Mouse (Mus musculus) stomach, embryonic 14.5 days (tissue): ENCODE data around the gene Twf2. TPM values are rescaled to one million over a fixed set of nuclear protein-coding genes. Genes with fewer than 3 reads are reported as not detected.

Experiments used
- ATAC-seq: fragments of 200-750 bp; cut with Nextera tagmentation; 2 replicates; pipeline ENCODE4 v1.8.0; 2017; ENCODE audit warnings: low read depth, moderate TSS enrichment; ENCODE audit not compliant: insufficient number of reproducible peaks, insufficient read depth, low FRiP score
- H3K27ac ChIP-seq: fragments of 300-500 bp; sonication (generic); 2 replicates; pipeline ENCODE4 v1.5.1; 2014; ENCODE audit warnings: mild to moderate bottlenecking, low read length, moderate library complexity, mixed read lengths
- H3K27me3 ChIP-seq: fragments of 300-500 bp; sonication (generic); 2 replicates; pipeline ENCODE4 v1.6.1; 2014; ENCODE audit warnings: low read length, control low read depth, mixed read lengths; ENCODE audit not compliant: control insufficient read depth, insufficient read depth
- H3K36me3 ChIP-seq: fragments of 300-500 bp; sonication (generic); 2 replicates; pipeline ENCODE4 v1.6.1; 2014; ENCODE audit warnings: mild to moderate bottlenecking, control low read depth, low read length, moderate library complexity, mixed read lengths; ENCODE audit not compliant: control insufficient read depth, insufficient read depth
- H3K4me1 ChIP-seq: fragments of 300-500 bp; sonication (generic); 2 replicates; pipeline ENCODE4 v1.6.1; 2014; ENCODE audit warnings: low read length, control low read depth, mixed read lengths; ENCODE audit not compliant: control insufficient read depth, insufficient read depth
- H3K4me2 ChIP-seq: fragments of 300-500 bp; sonication (generic); replicated peaks from 2 replicates; pipeline ENCODE4 v1.6.1; 2014; ENCODE audit warnings: low read depth, low read length, control low read depth
- H3K4me3 ChIP-seq: fragments of 300-500 bp; sonication (generic); 2 replicates; pipeline ENCODE4 v1.5.1; 2014; ENCODE audit warnings: low read depth, low read length, control low read depth
- H3K9ac ChIP-seq: fragments of 300-500 bp; sonication (generic); replicated peaks from 2 replicates; pipeline ENCODE4 v1.6.1; 2014; ENCODE audit warnings: low read depth, mild to moderate bottlenecking, control low read depth, low read length, moderate library complexity, mixed read lengths
- H3K9me3 ChIP-seq: fragments of 300-500 bp; sonication (generic); 2 replicates; pipeline ENCODE4 v1.6.1; 2016; ENCODE audit warnings: low read depth, low read length, control low read depth; ENCODE audit not compliant: control insufficient read depth
- WGBS: fragments of 180-500 bp; shearing (Covaris S2); extraction: QIAGEN DNeasy Blood & Tissue Kit; methylation state at CpG from one replicate; pipeline ENCODE4 v1.1.7; 2014; 5-methylcytosine and 5-hydroxymethylcytosine counted together
- polyA plus RNA-seq: library from polyadenylated mRNA; unstranded; fragments of >200 nt; fragmentation: Nextera tagmentation; extraction: Ambion mirVana; gene quantifications from 2 replicates; pipeline ENCODE4 v1.2.1, GENCODE M21; 2014

Gene Twf2
- 67.7 and 69.3 TPM in 2 replicates for polyA plus RNA-seq

- WGBS = 1% methylated on average over 57 of the region's 61 CpGs
- peak within 1 kb of the TSS; percentile 67 for H3K27ac ChIP-seq
Observed at GRCm38 (mm10) chr9:106202819-106203636, at the start of gene Twf2. Gene Twf2 (plus strand): TSS chr9:106203108.

GRCm38 (mm10) chr9:106154106-106154505 lies 48.8 kb upstream of the Twf2 start:
- H3K9me3 ChIP-seq = no peaks in the 10 kb centered on the region

More at GRCm38 (mm10) chr9:106202819-106203636, at the start of gene Twf2:
- Histone ChIP-seq H3K4me1 (peaks cover 24% of the 10 kb centered on the region), H3K36me3 (peaks cover 2% of the 10 kb centered on the region), H3K4me3 (peak within 1 kb of the TSS; percentile 71), H3K27me3 (no peaks in the 10 kb centered on the region), H3K4me2 (peak within 1 kb of the TSS; percentile 57), H3K9ac (peak within 1 kb of the TSS; percentile 65), H3K9me3 (no peaks in the 10 kb centered on the region)
- peak; percentile 88 for ATAC-seq

GRCm38 (mm10) chr9:106156419-106156818 lies 46.5 kb upstream of the Twf2 start:
- H3K4me3 ChIP-seq = no peak overlapping the region
- no peak; the same call in 1 of the 2 replicates for ATAC-seq
- H3K9ac ChIP-seq = no peak overlapping the region
- 36% methylated on average over 5 of the region's 5 CpGs for WGBS
- H3K9me3 ChIP-seq = no peaks in the 10 kb centered on the region
- no peaks in the 10 kb centered on the region for H3K36me3 ChIP-seq
- no peaks in the 10 kb centered on the region for H3K4me1 ChIP-seq
- H3K27me3 ChIP-seq = no peaks in the 10 kb centered on the region
- no peak overlapping the region for H3K4me2 ChIP-seq
- no peak overlapping the region for H3K27ac ChIP-seq

More at GRCm38 (mm10) chr9:106154106-106154505, 48.8 kb upstream of the Twf2 start:
- Histone ChIP-seq H3K27me3 (no peaks in the 10 kb centered on the region), H3K9ac (no peak overlapping the region), H3K27ac (no peak overlapping the region), H3K4me1 (no peaks in the 10 kb centered on the region), H3K4me2 (no peak overlapping the region), H3K36me3 (no peaks in the 10 kb centered on the region), H3K4me3 (no peak overlapping the region)
- ATAC-seq = no peak
- 86% methylated on average over 9 of the region's 9 CpGs for WGBS

GRCm38 (mm10) chr9:106156921-106157622 lies 45.8 kb upstream of the Twf2 start:
- Histone ChIP-seq H3K27ac (no peak overlapping the region), H3K4me3 (no peak overlapping the region), H3K9me3 (no peaks in the 10 kb centered on the region), H3K4me2 (no peak overlapping the region), H3K36me3 (no peaks in the 10 kb centered on the region), H3K9ac (no peak overlapping the region), H3K4me1 (no peaks in the 10 kb centered on the region), H3K27me3 (no peaks in the 10 kb centered on the region)
- WGBS = 77% methylated on average over 21 of the region's 21 CpGs
- no peak for ATAC-seq

GRCm38 (mm10) chr9:106157623-106157925 lies 45.3 kb upstream of the Twf2 start:
- Histone ChIP-seq H3K4me3 (no peak overlapping the region), H3K27me3 (no peaks in the 10 kb centered on the region), H3K4me2 (no peak overlapping the region), H3K4me1 (no peaks in the 10 kb centered on the region), H3K36me3 (no peaks in the 10 kb centered on the region), H3K9ac (no peak overlapping the region), H3K9me3 (no peaks in the 10 kb centered on the region), H3K27ac (no peak overlapping the region)
- ATAC-seq = no peak
- WGBS = 80% methylated on average over 10 of the region's 10 CpGs

- Histone ChIP-seq H3K4me3 (no peak within 1 kb of the TSS), H3K4me1 (no peaks in the 10 kb centered on the region), H3K4me2 (no peak within 1 kb of the TSS), H3K36me3 (no peaks in the 10 kb centered on the region), H3K27ac (no peak within 1 kb of the TSS), H3K27me3 (no peaks in the 10 kb centered on the region), H3K9me3 (no peaks in the 10 kb centered on the region), H3K9ac (no peak within 1 kb of the TSS)
- no peak for ATAC-seq
- 74% methylated on average over 6 of the region's 6 CpGs for WGBS
Observed at GRCm38 (mm10) chr9:106158037-106158491, 44.8 kb upstream of the Twf2 start, which contains the start of gene Glyctk. Gene Glyctk (minus strand): TSS chr9:106158138.

- H3K4me2 ChIP-seq = peak overlapping the region; percentile 56
- no peaks in the 10 kb centered on the region for H3K36me3 ChIP-seq
- H3K9me3 ChIP-seq = no peaks in the 10 kb centered on the region
- no peaks in the 10 kb centered on the region for H3K27me3 ChIP-seq
- ATAC-seq = no peak
- no peak overlapping the region for H3K27ac ChIP-seq
- WGBS = 84% methylated on average over 9 of the region's 9 CpGs
- no peak overlapping the region for H3K9ac ChIP-seq
- H3K4me3 ChIP-seq = peak overlapping the region; percentile 47; the same call in 1 of the 2 replicates
- H3K4me1 ChIP-seq = no peaks in the 10 kb centered on the region
Observed at GRCm38 (mm10) chr9:106159237-106159636, 43.7 kb upstream of the Twf2 start.

- Histone ChIP-seq H3K4me3 (peak overlapping the region; percentile 47), H3K9ac (peak overlapping the region; percentile 31), H3K4me1 (no peaks in the 10 kb centered on the region), H3K27ac (peak overlapping the region; percentile 93), H3K36me3 (no peaks in the 10 kb centered on the region), H3K4me2 (peak overlapping the region; percentile 56), H3K27me3 (no peaks in the 10 kb centered on the region), H3K9me3 (no peaks in the 10 kb centered on the region)
- WGBS = 3% methylated on average over 24 of the region's 24 CpGs
- ATAC-seq = peak; percentile 82
Observed at GRCm38 (mm10) chr9:106159784-106160301, 43.1 kb upstream of the Twf2 start.
